Mouse (Mus musculus) heart, embryonic 11.5 days (tissue): ENCODE results near the gene St3gal4. TPM values are rescaled to one million over a fixed set of nuclear protein-coding genes. Genes with fewer than 3 reads are reported as not detected.
"Not testable (repeated sequence)": the region's sequence is repeated elsewhere in the genome, so short reads cannot be mapped to it uniquely, and the experiment has no call there.

Experiments
- ATAC-seq: fragments of 200-750 bp; cut with Nextera tagmentation; replicated peaks from 2 replicates; pipeline ENCODE4 v1.8.0; 2017; ENCODE audit warnings: moderate library complexity; ENCODE audit not compliant: insufficient number of reproducible peaks, low FRiP score, low TSS enrichment
- H3K27ac ChIP-seq: fragments of 300-500 bp; sonication (generic); 2 replicates; pipeline ENCODE4 v1.5.1; 2014; ENCODE audit warnings: mild to moderate bottlenecking, low read depth, low read length
- H3K27me3 ChIP-seq: fragments of 300-500 bp; sonication (generic); 2 replicates; pipeline ENCODE4 v1.6.1; 2014; ENCODE audit warnings: mild to moderate bottlenecking, low read length, mixed read lengths; ENCODE audit not compliant: control insufficient read depth, insufficient read depth
- H3K36me3 ChIP-seq: fragments of 300-500 bp; sonication (generic); 2 replicates; pipeline ENCODE4 v1.6.1; 2014; ENCODE audit warnings: mild to moderate bottlenecking, low read length, moderate library complexity, mixed read lengths; ENCODE audit not compliant: control insufficient read depth, insufficient read depth
- H3K4me1 ChIP-seq: fragments of 300-500 bp; sonication (generic); 2 replicates; pipeline ENCODE4 v1.6.1; 2014; ENCODE audit warnings: low read length; ENCODE audit not compliant: control insufficient read depth, insufficient read depth
- H3K4me2 ChIP-seq: fragments of 300-500 bp; sonication (generic); 2 replicates; pipeline ENCODE4 v1.6.1; 2014; ENCODE audit warnings: mild to moderate bottlenecking, moderate library complexity
- H3K4me3 ChIP-seq: fragments of 300-500 bp; sonication (generic); 2 replicates; pipeline ENCODE4 v1.5.1; 2014; ENCODE audit warnings: low read depth, low read length
- H3K9ac ChIP-seq: fragments of 300-500 bp; sonication (generic); 2 replicates; pipeline ENCODE4 v1.6.1; 2014; ENCODE audit warnings: mild to moderate bottlenecking, low read depth, low read length, moderate library complexity
- H3K9me3 ChIP-seq: fragments of 300-500 bp; sonication (generic); replicated peaks from 2 replicates; pipeline ENCODE4 v1.6.1; 2016; ENCODE audit warnings: low read length; ENCODE audit not compliant: control insufficient read depth
- WGBS: fragments of 180-500 bp; shearing (Covaris S2); extraction: QIAGEN DNeasy Blood & Tissue Kit; methylation state at CpG from one replicate; pipeline ENCODE4 v1.1.7; 2014; ENCODE audit not compliant: insufficient replicate concordance; 5-methylcytosine and 5-hydroxymethylcytosine counted together
- polyA plus RNA-seq: library from polyadenylated mRNA; unstranded; fragments of >200 nt; fragmentation: Nextera tagmentation; extraction: Ambion mirVana; gene quantifications from 2 replicates; pipeline ENCODE4 v1.2.1, GENCODE M21; 2014

Gene St3gal4
- polyA plus RNA-seq, 1 experiment from 2014 or later = 20.5 TPM

DNA sequence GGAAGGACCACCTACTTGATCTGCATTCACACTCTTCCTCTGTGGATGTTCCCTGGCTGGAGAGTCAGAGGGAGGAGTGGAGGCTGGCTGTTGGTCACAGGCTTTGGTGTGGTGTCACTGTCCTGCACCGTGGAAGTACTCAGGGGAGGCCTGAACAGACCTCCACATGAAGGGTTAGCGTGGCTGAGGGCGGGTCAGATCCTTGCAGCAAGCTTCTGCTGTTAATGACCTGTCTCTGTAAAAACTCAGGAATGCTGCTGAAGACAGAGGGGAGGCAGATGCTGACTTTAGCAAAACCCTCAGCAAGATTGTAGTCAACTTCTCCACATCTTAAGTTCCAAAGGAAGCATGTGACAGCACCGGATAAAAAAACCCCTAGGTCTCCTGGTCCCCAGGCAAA lies 37.8 kb upstream of the St3gal4 start:
- WGBS = 81% methylated on average over 4 of the region's 4 CpGs
- no peak overlapping the region for H3K27ac ChIP-seq
- no peak overlapping the region for H3K9ac ChIP-seq
- no peaks in the 10 kb centered on the region for H3K27me3 ChIP-seq
- no peak overlapping the region for H3K4me2 ChIP-seq
- H3K4me1 ChIP-seq = no peaks in the 10 kb centered on the region
- H3K9me3 ChIP-seq = no peaks in the 10 kb centered on the region
- H3K4me3 ChIP-seq = no peak overlapping the region
- H3K36me3 ChIP-seq = no peaks in the 10 kb centered on the region
- ATAC-seq = no peak

DNA sequence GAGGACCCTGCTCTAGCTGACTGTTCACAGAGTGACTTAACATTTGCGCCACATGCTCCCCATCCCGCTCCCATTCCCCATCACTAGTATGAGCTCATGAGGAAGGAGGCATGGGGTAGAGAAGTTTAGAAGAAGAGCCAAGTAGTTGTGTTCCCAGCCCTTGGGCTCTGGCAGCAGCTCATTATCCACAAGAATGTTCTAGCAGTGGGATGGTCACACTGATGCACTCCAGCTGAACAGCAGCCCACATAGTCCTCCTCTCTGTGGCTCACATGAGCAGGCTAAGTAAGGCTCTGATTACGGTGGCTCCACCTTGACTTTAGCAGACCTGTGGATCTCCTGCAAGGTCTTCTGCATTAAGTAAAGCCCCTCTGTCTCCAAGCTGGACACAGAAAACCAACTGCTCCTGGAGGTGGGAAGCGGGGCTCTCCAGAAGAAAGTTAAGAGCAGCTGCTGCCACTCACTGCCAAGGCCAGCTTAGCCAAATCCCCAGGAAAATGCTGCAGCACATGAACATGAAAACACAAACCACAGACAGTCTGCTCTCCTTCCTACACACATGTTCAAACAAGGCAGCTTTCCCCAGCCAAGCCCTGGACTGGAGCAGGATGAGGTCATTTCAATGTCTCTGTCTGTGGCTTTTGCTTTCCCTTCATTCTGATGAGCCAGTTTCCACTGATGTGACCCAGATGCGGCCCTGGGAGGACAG lies 37.1 kb upstream of the St3gal4 start:
- H3K9ac ChIP-seq = no peak overlapping the region
- no peak overlapping the region for H3K4me2 ChIP-seq
- ATAC-seq = no peak
- H3K9me3 ChIP-seq = no peaks in the 10 kb centered on the region
- H3K4me3 ChIP-seq = no peak overlapping the region
- H3K27me3 ChIP-seq = no peaks in the 10 kb centered on the region
- H3K27ac ChIP-seq = no peak overlapping the region
- no peaks in the 10 kb centered on the region for H3K36me3 ChIP-seq
- 91% methylated on average over 5 of the region's 5 CpGs for WGBS
- no peaks in the 10 kb centered on the region for H3K4me1 ChIP-seq

DNA sequence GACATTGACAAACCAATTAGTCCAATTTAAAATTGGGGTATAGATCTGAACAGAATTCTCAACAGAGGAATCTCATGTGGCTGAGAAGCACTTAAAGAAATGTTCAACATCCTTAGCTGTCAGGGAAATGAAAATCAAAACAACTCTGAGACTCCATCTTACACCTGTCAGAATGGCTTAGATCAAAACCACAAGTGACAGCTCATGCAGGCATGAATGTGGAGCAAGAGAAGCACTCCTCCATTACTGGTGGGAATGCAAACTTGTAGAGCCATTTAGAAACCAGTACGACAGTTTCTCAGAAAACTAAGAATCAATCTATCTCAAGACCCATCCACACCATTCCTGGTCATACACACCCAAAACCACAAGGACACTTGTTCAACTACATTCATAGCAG lies 33.9 kb upstream of the St3gal4 start:
- no peaks in the 10 kb centered on the region for H3K4me1 ChIP-seq
- no peak overlapping the region for H3K4me3 ChIP-seq
- H3K4me2 ChIP-seq = no peak overlapping the region
- H3K36me3 ChIP-seq = no peaks in the 10 kb centered on the region
- H3K27me3 ChIP-seq = no peaks in the 10 kb centered on the region
- no peak overlapping the region for H3K9ac ChIP-seq
- 86% methylated on average over 1 of the region's 1 CpGs for WGBS
- no peak overlapping the region for H3K27ac ChIP-seq
- no peaks in the 10 kb centered on the region for H3K9me3 ChIP-seq
- ATAC-seq = no peak

DNA sequence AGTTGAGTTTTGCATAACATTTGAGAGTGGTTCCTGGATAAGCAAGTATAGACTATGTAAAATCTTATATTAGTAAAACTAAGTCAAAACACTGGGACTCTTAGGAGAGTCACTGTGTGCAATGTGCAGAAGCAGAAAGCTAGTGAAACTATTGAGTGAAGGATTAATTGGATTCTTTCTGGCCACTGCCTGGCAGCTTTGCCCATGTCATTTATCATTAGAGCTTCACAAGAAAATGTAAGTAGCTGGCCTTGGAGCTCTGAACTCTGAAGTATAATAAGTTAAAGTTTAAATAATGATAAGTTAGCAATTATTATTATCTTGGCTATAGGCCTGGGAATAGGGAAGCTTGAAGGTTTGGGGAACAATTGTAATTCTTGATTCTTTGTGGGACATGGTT lies 29.8 kb upstream of the St3gal4 start:
- not testable (repeated sequence) for H3K27me3 ChIP-seq, ATAC-seq

DNA sequence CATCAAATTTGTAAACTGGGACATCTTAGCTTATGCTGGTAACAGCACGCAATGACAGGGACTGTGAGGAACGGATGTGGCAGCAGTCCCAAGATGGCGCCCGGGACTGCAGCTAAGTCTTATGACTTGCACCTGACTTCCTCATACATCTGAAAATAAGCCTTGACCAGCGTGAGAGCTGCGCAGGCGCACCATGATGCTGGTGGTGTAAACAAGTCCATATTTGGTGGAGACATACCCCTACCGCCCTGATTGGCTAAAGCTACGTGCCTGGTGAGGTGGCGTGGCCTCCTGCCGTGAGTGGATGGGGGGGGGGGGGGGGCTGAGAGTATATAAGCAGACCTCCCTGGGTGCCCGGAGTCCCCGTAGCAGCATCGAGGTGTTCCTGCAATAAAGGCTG lies 28.2 kb upstream of the St3gal4 start:
- H3K4me1 ChIP-seq, H3K36me3 ChIP-seq, H3K9ac ChIP-seq, ATAC-seq, H3K9me3 ChIP-seq, H3K4me3 ChIP-seq, H3K27me3 ChIP-seq, H3K4me2 ChIP-seq, H3K27ac ChIP-seq: not testable (repeated sequence)
- WGBS = 89% methylated on average over 14 of the region's 14 CpGs

More for the DNA sequence above, 29.8 kb upstream of the St3gal4 start:
- not testable (repeated sequence) for H3K9ac ChIP-seq, H3K4me1 ChIP-seq, H3K4me3 ChIP-seq, H3K9me3 ChIP-seq, H3K4me2 ChIP-seq, H3K27ac ChIP-seq, H3K36me3 ChIP-seq

DNA sequence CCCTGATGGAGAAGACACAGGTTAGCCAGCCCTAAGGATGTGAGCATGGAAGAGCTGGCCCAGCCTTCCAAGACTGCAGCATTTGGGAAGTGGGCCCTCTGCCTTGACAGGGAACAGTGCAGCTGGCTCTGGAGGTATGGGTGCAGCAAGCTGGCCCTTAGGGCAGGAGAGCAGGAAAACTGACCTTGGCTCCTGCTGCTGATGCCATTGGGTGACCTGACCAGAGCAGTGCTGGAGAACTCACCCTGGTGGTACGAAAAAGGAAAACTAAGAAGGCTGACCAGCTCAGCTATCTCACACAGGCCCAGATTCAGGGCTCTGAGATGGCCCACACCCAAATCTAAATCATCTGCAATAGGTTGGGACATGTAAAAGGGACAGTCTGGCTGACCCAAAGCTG lies 26.8 kb upstream of the St3gal4 start:
- H3K4me3 ChIP-seq = no peak overlapping the region
- no peak overlapping the region for H3K9ac ChIP-seq
- ATAC-seq = no peak
- H3K27me3 ChIP-seq = no peaks in the 10 kb centered on the region
- H3K9me3 ChIP-seq = no peaks in the 10 kb centered on the region
- no peaks in the 10 kb centered on the region for H3K36me3 ChIP-seq
- no peak overlapping the region for H3K27ac ChIP-seq
- no peak overlapping the region for H3K4me2 ChIP-seq
- H3K4me1 ChIP-seq = no peaks in the 10 kb centered on the region
- 85% methylated on average over 1 of the region's 1 CpGs for WGBS

DNA sequence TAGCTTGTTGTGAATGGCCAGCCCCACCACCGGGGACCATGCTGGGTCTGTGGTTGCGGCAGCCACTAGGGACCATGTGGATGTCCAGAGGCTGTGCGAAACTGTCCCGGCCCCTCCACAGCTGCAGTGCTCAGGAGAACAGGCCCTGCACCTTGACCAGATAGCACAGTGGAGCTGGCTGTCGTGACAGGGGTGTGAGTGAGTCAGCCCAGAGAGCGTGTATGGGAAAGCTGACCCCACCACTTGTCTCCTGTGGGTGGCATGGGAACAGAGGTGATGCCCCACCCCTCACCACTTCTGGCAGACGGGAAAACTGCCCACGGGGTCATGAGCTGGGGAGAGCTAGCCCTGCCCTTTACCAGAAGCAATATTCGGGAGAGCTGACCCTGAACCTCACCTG lies 26.1 kb upstream of the St3gal4 start:
- no peak overlapping the region for H3K4me2 ChIP-seq
- H3K9me3 ChIP-seq = no peaks in the 10 kb centered on the region
- no peak overlapping the region for H3K4me3 ChIP-seq
- 74% methylated on average over 9 of the region's 9 CpGs for WGBS
- ATAC-seq = peak; percentile 42
- no peak overlapping the region for H3K9ac ChIP-seq
- H3K36me3 ChIP-seq = no peaks in the 10 kb centered on the region
- H3K27ac ChIP-seq = no peak overlapping the region
- H3K4me1 ChIP-seq = no peaks in the 10 kb centered on the region
- H3K27me3 ChIP-seq = no peaks in the 10 kb centered on the region

DNA sequence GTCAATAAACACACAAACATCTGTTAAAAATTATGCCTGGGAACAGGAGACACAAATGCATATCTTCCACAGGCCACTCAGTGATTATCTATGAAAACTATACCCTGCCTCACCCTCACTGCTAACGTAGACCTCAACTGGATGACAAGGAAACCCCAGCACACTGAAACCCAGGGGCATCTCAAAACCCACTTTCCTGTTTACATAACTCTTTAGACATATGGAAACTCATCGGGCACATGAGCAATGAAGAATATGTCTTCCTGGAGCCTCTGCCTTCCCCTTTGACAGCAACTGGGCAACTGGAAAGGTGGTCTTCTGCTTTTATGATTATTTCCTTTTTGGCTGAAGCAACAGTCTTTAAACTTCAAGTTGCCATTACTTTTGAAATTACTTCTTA lies 23.2 kb upstream of the St3gal4 start:
- no peaks in the 10 kb centered on the region for H3K36me3 ChIP-seq
- H3K9ac ChIP-seq = no peak overlapping the region
- no peak overlapping the region for H3K4me2 ChIP-seq
- no peaks in the 10 kb centered on the region for H3K4me1 ChIP-seq
- no peak overlapping the region for H3K4me3 ChIP-seq
- no peak overlapping the region for H3K27ac ChIP-seq
- WGBS = 75% methylated on average over 2 of the region's 2 CpGs
- H3K9me3 ChIP-seq = no peaks in the 10 kb centered on the region
- no peaks in the 10 kb centered on the region for H3K27me3 ChIP-seq
- ATAC-seq = no peak

DNA sequence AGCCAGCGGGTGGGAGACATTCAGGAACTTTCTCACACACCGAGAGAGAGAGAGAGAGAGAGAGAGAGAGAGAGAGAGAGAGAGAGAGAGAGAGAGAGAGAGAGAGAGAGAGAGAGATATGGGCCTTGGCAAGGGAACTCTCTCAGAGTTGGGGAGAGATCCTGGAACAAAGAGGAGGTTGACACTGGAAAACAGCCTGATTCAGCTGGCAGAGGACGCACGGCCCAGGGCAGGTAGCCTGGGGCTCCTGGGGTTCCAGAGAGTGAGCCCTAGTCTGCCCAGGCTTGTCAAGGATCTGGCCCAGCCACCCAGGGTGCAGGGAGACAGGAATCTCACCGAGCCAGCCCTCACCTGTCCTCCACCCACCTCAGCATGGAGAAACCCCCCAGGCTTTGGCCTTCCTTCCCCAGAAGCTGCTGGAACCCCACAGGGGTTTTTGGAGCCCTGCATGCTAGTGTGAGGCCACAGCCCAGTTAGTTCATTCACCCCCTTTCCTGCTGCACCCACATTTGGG lies 20.2 kb upstream of the St3gal4 start:
- Histone ChIP-seq H3K9ac (no peak overlapping the region), H3K36me3 (0 out of 2 replicates have a peak, but pooled peaks cover 2% of the 10 kb centered on the region), H3K27ac (no peak overlapping the region), H3K4me1 (peaks cover 9% of the 10 kb centered on the region), H3K4me3 (no peak overlapping the region), H3K4me2 (no peak overlapping the region), H3K27me3 (no peaks in the 10 kb centered on the region), H3K9me3 (no peaks in the 10 kb centered on the region)
- ATAC-seq = no peak
- 71% methylated on average over 5 of the region's 5 CpGs for WGBS
